Mouse (Mus musculus) olfactory bulb, adult 2 months (tissue): ENCODE measurements at regions not wholly inside any gene's neighbourhood (a gene's known extent, or its start where the extent isn't known, plus 50 kb on each side); places are given as distances from the start of the nearest gene placed in this dataset.

ENCODE experiments used
- CTCF ChIP-seq: fragments of 200-500 bp; IDR thresholded peaks from 2 replicates; pipeline ENCODE4 v1.5.1; 2012; ENCODE audit warnings: low read depth, mild to moderate bottlenecking, low read length, moderate library complexity; ENCODE audit not compliant: insufficient read depth
- POLR2A ChIP-seq: fragments of 200-500 bp; IDR thresholded peaks from 2 replicates; pipeline ENCODE4 v1.6.1; 2012; ENCODE audit warnings: mild to moderate bottlenecking, low read depth, low read length, moderate library complexity; ENCODE audit not compliant: insufficient read depth

DNA sequence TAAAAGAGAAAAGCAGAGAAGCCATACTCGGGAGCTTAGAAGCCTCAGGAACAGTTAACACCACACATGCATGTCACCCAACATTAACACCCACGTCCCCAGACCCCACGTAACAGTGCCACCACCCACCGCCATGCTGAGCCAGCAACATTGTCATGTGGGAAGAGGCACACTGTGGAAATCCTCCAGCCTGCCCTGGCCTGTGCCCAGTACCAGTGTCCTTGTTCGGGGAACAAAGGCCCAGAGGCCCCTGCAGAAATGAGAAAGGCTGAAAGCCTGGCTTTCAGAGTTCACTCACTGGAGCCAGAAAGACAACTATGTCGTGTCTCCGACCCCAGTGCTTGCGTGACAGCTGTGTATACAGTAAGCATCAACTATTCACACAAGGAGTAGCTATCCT lies 86.7 kb upstream of the Dio3 start:
- TF ChIP-seq CTCF: no peak
- TF ChIP-seq POLR2A: no peak
